Mouse (Mus musculus): ENCODE results near the gene Fcho2. TPM values are rescaled to one million over a fixed set of nuclear protein-coding genes. Genes with fewer than 3 reads are reported as not detected.

Gene Fcho2
- total and polyA plus RNA-seq, 3 experiments: 2.2 to 5.8 TPM; not detected in 1

DNA sequence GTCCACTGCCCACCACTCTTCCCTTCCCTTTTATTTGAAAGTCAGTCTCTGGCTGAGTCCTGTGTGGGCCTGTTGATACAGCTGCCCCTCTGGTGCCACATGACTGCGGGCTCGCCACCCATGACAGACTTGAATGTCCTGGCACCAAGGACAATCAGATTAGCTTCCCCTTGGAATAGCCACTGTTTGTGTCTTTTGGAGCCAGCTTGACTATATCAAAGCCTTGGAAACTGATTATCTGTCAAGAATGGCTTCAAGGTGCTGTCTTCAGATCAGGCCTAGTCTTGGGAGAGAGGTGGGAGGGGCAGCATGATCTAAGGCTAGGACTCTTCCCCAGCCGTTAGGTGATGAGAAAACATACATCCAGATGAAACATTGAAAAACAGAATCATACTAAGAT lies 118.5 kb downstream of the Fcho2 start:
- no peaks in the 10 kb centered on the region for H3K79me2 ChIP-seq (ENCODE audit: control insufficient read depth, insufficient read depth, low read length, poor library complexity)
- H3K36me3 ChIP-seq (ENCODE audit: control insufficient read depth in 1 of 2, insufficient read depth in 2 of 2, low read length in 2 of 2): no peaks in the 10 kb centered on the region; a peak in 1 of 4 replicates
- no peaks in the 10 kb centered on the region for H3K9me3 ChIP-seq (replicated peaks; ENCODE audit: insufficient read depth, low read length)
- no peak overlapping the region for H3K27ac ChIP-seq (ENCODE audit: control insufficient read depth, low read depth, low read length)
- TF ChIP-seq CTCF (IDR thresholded peaks at IDR 0.05 in 2 of 3, conservative IDR thresholded peaks at IDR 0.05 in 1 of 3; ENCODE audit: control insufficient read depth in 1 of 3, insufficient read depth in 1 of 3, low read depth in 2 of 3, low read length in 3 of 3, poor library complexity in 1 of 3, severe bottlenecking in 1 of 3) (no peak), MEF2A (IDR thresholded peaks at IDR 0.05; ENCODE audit: extremely low read depth, insufficient replicate concordance, low read depth, low read length, poor library complexity, severe bottlenecking) (no peak), ZNF384 (IDR thresholded peaks at IDR 0.05; ENCODE audit: low read depth, low read length) (no peak), GABPA (IDR thresholded peaks at IDR 0.05; ENCODE audit: low read depth, low read length) (no peak), BHLHE40 (IDR thresholded peaks at IDR 0.05; ENCODE audit: borderline replicate concordance, low read depth, low read length) (no peak), USF1 (IDR thresholded peaks at IDR 0.05; ENCODE audit: low read depth, low read length) (no peak), TBP (IDR thresholded peaks at IDR 0.05; ENCODE audit: low read depth, low read length) (no peak), MAX (IDR thresholded peaks at IDR 0.05; ENCODE audit: low read length) (no peak), MAFK (IDR thresholded peaks at IDR 0.05; ENCODE audit: borderline replicate concordance, low read depth, low read length) (no peak), UBTF (IDR thresholded peaks at IDR 0.05; ENCODE audit: borderline replicate concordance, insufficient read depth, low read depth, low read length) (no peak), EP300 (IDR thresholded peaks at IDR 0.05; ENCODE audit: low read depth in 1 of 2, low read length in 2 of 2) (no peak)
- no peak overlapping the region for H3K4me3 ChIP-seq (ENCODE audit: control insufficient read depth in 1 of 2, insufficient read depth in 1 of 2, low read depth in 2 of 2, low read length in 2 of 2)
- H3K4me1 ChIP-seq (ENCODE audit: control insufficient read depth in 1 of 2, insufficient read depth in 2 of 2, low read length in 2 of 2): peaks cover 0 to 7% of the 10 kb centered on the region in 2 experiments; a peak in 2 of 4 replicates
- DNase-seq (ENCODE audit: low read depth, low spot score): no peak
- no peak overlapping the region for H3K9ac ChIP-seq (ENCODE audit: control insufficient read depth, low read depth, low read length, poor library complexity, severe bottlenecking)
- no peaks in the 10 kb centered on the region for H3K27me3 ChIP-seq (ENCODE audit: control insufficient read depth in 1 of 2, insufficient read depth in 2 of 2, low read length in 2 of 2)

- TF ChIP-seq JUND (IDR thresholded peaks at IDR 0.05; ENCODE audit: low read depth, low read length): no peak
- TF ChIP-seq E2F4 (IDR thresholded peaks at IDR 0.05; ENCODE audit: borderline replicate concordance, low read depth, low read length): no peak
- no peak for TF ChIP-seq SIN3A (IDR thresholded peaks at IDR 0.05; ENCODE audit: low read length)
- no peak for TF ChIP-seq MXI1 (IDR thresholded peaks at IDR 0.05; ENCODE audit: low read depth, low read length)
- TF ChIP-seq EP300 (IDR thresholded peaks at IDR 0.05; ENCODE audit: low read depth in 1 of 2, low read length in 2 of 2): no peak
- no peak for TF ChIP-seq TBP (IDR thresholded peaks at IDR 0.05; ENCODE audit: low read depth, low read length)
- DNase-seq (ENCODE audit: low read depth, low spot score): no peak
Observed at GRCm38 (mm10) chr13:98695546-98695945, 119.7 kb downstream of the Fcho2 start.

More at GRCm38 (mm10) chr13:98695546-98695945, 119.7 kb downstream of the Fcho2 start:
- no peaks in the 10 kb centered on the region; a peak in 1 of 4 replicates for H3K36me3 ChIP-seq (ENCODE audit: control insufficient read depth in 1 of 2, insufficient read depth in 2 of 2, low read length in 2 of 2)
- H3K27me3 ChIP-seq (ENCODE audit: control insufficient read depth in 1 of 2, insufficient read depth in 2 of 2, low read length in 2 of 2): no peaks in the 10 kb centered on the region
- H3K4me3 ChIP-seq (ENCODE audit: control insufficient read depth in 1 of 2, insufficient read depth in 1 of 2, low read depth in 2 of 2, low read length in 2 of 2): no peak overlapping the region
- H3K9ac ChIP-seq (ENCODE audit: control insufficient read depth, low read depth, low read length, poor library complexity, severe bottlenecking): no peak overlapping the region
- no peaks in the 10 kb centered on the region for H3K9me3 ChIP-seq (replicated peaks; ENCODE audit: insufficient read depth, low read length)
- H3K79me2 ChIP-seq (ENCODE audit: control insufficient read depth, insufficient read depth, low read length, poor library complexity): no peaks in the 10 kb centered on the region
- H3K27ac ChIP-seq (ENCODE audit: control insufficient read depth, low read depth, low read length): no peak overlapping the region
- peaks cover 0 to 7% of the 10 kb centered on the region in 2 experiments; a peak in 2 of 4 replicates for H3K4me1 ChIP-seq (ENCODE audit: control insufficient read depth in 1 of 2, insufficient read depth in 2 of 2, low read length in 2 of 2)
